Mouse (Mus musculus): ENCODE data around the gene Map7d1. TPM values are rescaled to one million over a fixed set of nuclear protein-coding genes. Genes with fewer than 3 reads are reported as not detected.

Map7d1 gene
- polyA plus RNA-seq, 1 experiment from 2014 or later: 85.3 TPM

GRCm38 (mm10) chr4:126252411-126253237 is 3.5 kb downstream of the Map7d1 start:
- H3K27ac ChIP-seq (replicated peaks; ENCODE audit: low read depth, low read length): peak overlapping the region; percentile 60
- H3K36me3 ChIP-seq (ENCODE audit: control insufficient read depth, insufficient read depth, low read length): 0 out of 2 replicates have a peak, but pooled peaks cover 2% of the 10 kb centered on the region
- ATAC-seq (ENCODE audit: low FRiP score, low TSS enrichment) (no peak), DNase-seq (no peak)
- H3K9me3 ChIP-seq (ENCODE audit: control insufficient read depth, low read length): no peaks in the 10 kb centered on the region
- H3K4me1 ChIP-seq (ENCODE audit: control insufficient read depth, insufficient read depth, low read length): peaks cover 64% of the 10 kb centered on the region
- peak overlapping the region; percentile 29 for H3K4me2 ChIP-seq (ENCODE audit: low read length)
- WGBS: 66% methylated on average over 17 of the region's 17 CpGs
- peak overlapping the region; percentile 16; the same call in 1 of the 2 replicates for H3K9ac ChIP-seq (replicated peaks; ENCODE audit: low read length)
- 0 out of 2 replicates have a peak overlapping the region, but pooled peaks have one; percentile 3 for H3K4me3 ChIP-seq (replicated peaks; ENCODE audit: low read depth, low read length)
- no peaks in the 10 kb centered on the region for H3K27me3 ChIP-seq (ENCODE audit: control insufficient read depth, insufficient read depth, low read length)

DNA sequence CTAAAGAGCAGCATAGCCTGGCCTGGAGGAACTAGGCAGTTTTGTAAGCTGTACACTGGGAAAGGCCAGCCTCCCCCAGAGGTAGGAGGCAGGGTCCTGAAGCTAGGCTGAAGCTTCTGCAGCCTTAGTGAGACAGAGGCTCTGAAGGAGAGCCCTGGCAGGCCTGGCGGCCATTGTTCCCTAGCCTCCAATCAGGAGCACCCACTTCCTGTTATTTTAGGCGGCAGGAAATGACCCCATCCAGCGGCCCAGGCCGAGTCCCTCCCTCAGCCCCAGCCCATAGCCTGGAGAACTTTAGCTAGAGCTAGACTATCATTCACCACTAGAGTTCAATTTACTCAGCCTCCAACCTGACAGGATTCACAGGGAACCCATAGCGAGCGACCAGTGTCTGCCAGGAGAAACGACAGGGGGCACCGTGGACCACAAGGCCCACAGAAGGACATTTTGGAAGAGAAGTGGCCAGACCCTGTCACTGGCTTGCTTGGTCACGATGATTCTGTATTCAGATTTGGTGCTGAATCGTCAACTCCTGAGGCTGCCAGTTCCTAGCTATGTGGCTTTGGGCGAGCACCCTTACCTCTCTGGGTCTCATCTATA is 4.4 kb downstream of the Map7d1 start:
- peaks cover 57% of the 10 kb centered on the region for H3K4me1 ChIP-seq (ENCODE audit: control insufficient read depth, insufficient read depth, low read length)
- H3K36me3 ChIP-seq (ENCODE audit: control insufficient read depth, insufficient read depth, low read length): 0 out of 2 replicates have a peak, but pooled peaks cover 5% of the 10 kb centered on the region
- ATAC-seq (ENCODE audit: low FRiP score, low TSS enrichment) (no peak), DNase-seq (no peak)
- no peak overlapping the region; the same call in 1 of the 2 replicates for H3K9ac ChIP-seq (replicated peaks; ENCODE audit: low read length)
- no peaks in the 10 kb centered on the region for H3K9me3 ChIP-seq (ENCODE audit: control insufficient read depth, low read length)
- H3K4me3 ChIP-seq (replicated peaks; ENCODE audit: low read depth, low read length): no peak overlapping the region
- peak overlapping the region; percentile 20 for H3K4me2 ChIP-seq (ENCODE audit: low read length)
- no peaks in the 10 kb centered on the region for H3K27me3 ChIP-seq (ENCODE audit: control insufficient read depth, insufficient read depth, low read length)
- 70% methylated on average over 11 of the region's 11 CpGs for WGBS
- peak overlapping the region; percentile 1; the same call in 1 of the 2 replicates for H3K27ac ChIP-seq (replicated peaks; ENCODE audit: low read depth, low read length)

DNA sequence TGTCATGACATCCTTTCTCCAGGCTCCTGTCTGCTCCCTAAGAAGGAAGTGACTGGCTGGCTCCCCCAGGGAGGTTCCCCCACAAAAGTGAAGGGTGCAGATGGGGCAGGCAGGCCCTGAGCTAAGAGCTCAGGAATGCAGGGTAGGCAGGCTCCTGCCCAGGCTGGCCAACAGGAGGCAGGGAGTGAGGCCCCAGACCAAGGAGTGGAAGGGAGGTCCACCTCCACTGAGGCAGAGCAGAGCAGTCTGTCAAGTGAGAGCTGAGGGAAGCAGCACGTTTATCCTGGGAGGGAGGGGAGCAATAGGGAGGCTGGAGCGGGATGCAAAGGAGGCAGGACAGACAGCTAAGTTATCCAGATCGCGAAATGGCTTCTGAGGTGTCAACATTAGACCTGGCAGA is 5.5 kb downstream of the Map7d1 start:
- Histone ChIP-seq H3K27ac (replicated peaks; ENCODE audit: low read depth, low read length) (no peak overlapping the region), H3K9me3 (ENCODE audit: control insufficient read depth, low read length) (no peaks in the 10 kb centered on the region), H3K4me3 (replicated peaks; ENCODE audit: low read depth, low read length) (no peak overlapping the region), H3K36me3 (ENCODE audit: control insufficient read depth, insufficient read depth, low read length) (peaks cover 10% of the 10 kb centered on the region; the same call in 1 of the 2 replicates), H3K4me1 (ENCODE audit: control insufficient read depth, insufficient read depth, low read length) (peaks cover 57% of the 10 kb centered on the region), H3K9ac (replicated peaks; ENCODE audit: low read length) (no peak overlapping the region), H3K4me2 (ENCODE audit: low read length) (no peak overlapping the region), H3K27me3 (ENCODE audit: control insufficient read depth, insufficient read depth, low read length) (no peaks in the 10 kb centered on the region)
- 55% methylated on average over 4 of the region's 4 CpGs for WGBS
- ATAC-seq (ENCODE audit: low FRiP score, low TSS enrichment) (no peak), DNase-seq (no peak)

GRCm38 (mm10) chr4:126248261-126248868 is 7.8 kb downstream of the Map7d1 start:
- H3K4me2 ChIP-seq (ENCODE audit: low read length): peak overlapping the region; percentile 35
- peak; percentile 64 for DNase-seq

GRCm38 (mm10) chr4:126246202-126246889 is 9.8 kb downstream of the Map7d1 start:
- ATAC-seq (ENCODE audit: low FRiP score, low TSS enrichment) (no peak), DNase-seq (no peak)
- no peaks in the 10 kb centered on the region for H3K9me3 ChIP-seq (ENCODE audit: control insufficient read depth, low read length)
- peaks cover 29% of the 10 kb centered on the region for H3K36me3 ChIP-seq (ENCODE audit: control insufficient read depth, insufficient read depth, low read length)
- H3K27me3 ChIP-seq (ENCODE audit: control insufficient read depth, insufficient read depth, low read length): no peaks in the 10 kb centered on the region
- H3K27ac ChIP-seq (replicated peaks; ENCODE audit: low read depth, low read length): no peak overlapping the region
- no peak overlapping the region for H3K9ac ChIP-seq (replicated peaks; ENCODE audit: low read length)
- 84% methylated on average over 13 of the region's 13 CpGs for WGBS
- H3K4me2 ChIP-seq (ENCODE audit: low read length): no peak overlapping the region
- no peak overlapping the region for H3K4me3 ChIP-seq (replicated peaks; ENCODE audit: low read depth, low read length)
- peaks cover 23% of the 10 kb centered on the region for H3K4me1 ChIP-seq (ENCODE audit: control insufficient read depth, insufficient read depth, low read length)

More at GRCm38 (mm10) chr4:126248261-126248868, 7.8 kb downstream of the Map7d1 start:
- 7% methylated on average over 11 of the region's 11 CpGs for WGBS
- Histone ChIP-seq H3K4me3 (replicated peaks; ENCODE audit: low read depth, low read length) (no peak overlapping the region), H3K27ac (replicated peaks; ENCODE audit: low read depth, low read length) (peak overlapping the region; percentile 80), H3K36me3 (ENCODE audit: control insufficient read depth, insufficient read depth, low read length) (peaks cover 13% of the 10 kb centered on the region; the same call in 1 of the 2 replicates), H3K9me3 (ENCODE audit: control insufficient read depth, low read length) (no peaks in the 10 kb centered on the region), H3K27me3 (ENCODE audit: control insufficient read depth, insufficient read depth, low read length) (no peaks in the 10 kb centered on the region), H3K9ac (replicated peaks; ENCODE audit: low read length) (peak overlapping the region; percentile 49), H3K4me1 (ENCODE audit: control insufficient read depth, insufficient read depth, low read length) (peaks cover 42% of the 10 kb centered on the region)
- ATAC-seq (ENCODE audit: low FRiP score, low TSS enrichment): no peak; the same call in 1 of the 2 replicates

- 92% methylated on average over 6 of the region's 6 CpGs for WGBS
Observed at GRCm38 (mm10) chr4:126242510-126242909, 13.6 kb downstream of the Map7d1 start.

GRCm38 (mm10) chr4:126241956-126242355 is 14.2 kb downstream of the Map7d1 start:
- DNase-seq (no peak), ATAC-seq (ENCODE audit: low FRiP score, low TSS enrichment) (no peak)
- no peak overlapping the region for H3K27ac ChIP-seq (replicated peaks; ENCODE audit: low read depth, low read length)
- H3K9me3 ChIP-seq (ENCODE audit: control insufficient read depth, low read length): no peaks in the 10 kb centered on the region
- no peak overlapping the region for H3K9ac ChIP-seq (replicated peaks; ENCODE audit: low read length)
- no peaks in the 10 kb centered on the region for H3K27me3 ChIP-seq (ENCODE audit: control insufficient read depth, insufficient read depth, low read length)
- no peak overlapping the region for H3K4me2 ChIP-seq (ENCODE audit: low read length)
- 49% methylated on average over 9 of the region's 9 CpGs for WGBS
- no peak overlapping the region for H3K4me3 ChIP-seq (replicated peaks; ENCODE audit: low read depth, low read length)
- H3K4me1 ChIP-seq (ENCODE audit: control insufficient read depth, insufficient read depth, low read length): no peaks in the 10 kb centered on the region
- peaks cover 68% of the 10 kb centered on the region for H3K36me3 ChIP-seq (ENCODE audit: control insufficient read depth, insufficient read depth, low read length)

More at GRCm38 (mm10) chr4:126242510-126242909, 13.6 kb downstream of the Map7d1 start:
- Histone ChIP-seq H3K27ac (replicated peaks; ENCODE audit: low read depth, low read length) (no peak overlapping the region), H3K36me3 (ENCODE audit: control insufficient read depth, insufficient read depth, low read length) (peaks cover 64% of the 10 kb centered on the region), H3K27me3 (ENCODE audit: control insufficient read depth, insufficient read depth, low read length) (no peaks in the 10 kb centered on the region), H3K4me2 (ENCODE audit: low read length) (no peak overlapping the region), H3K4me3 (replicated peaks; ENCODE audit: low read depth, low read length) (no peak overlapping the region), H3K9me3 (ENCODE audit: control insufficient read depth, low read length) (no peaks in the 10 kb centered on the region), H3K9ac (replicated peaks; ENCODE audit: low read length) (no peak overlapping the region), H3K4me1 (ENCODE audit: control insufficient read depth, insufficient read depth, low read length) (no peaks in the 10 kb centered on the region)
- no peak for DNase-seq
- ATAC-seq (ENCODE audit: low FRiP score, low TSS enrichment): no peak

- peaks cover 80% of the 10 kb centered on the region for H3K36me3 ChIP-seq (ENCODE audit: control insufficient read depth, insufficient read depth, low read length)
- no peak for ATAC-seq (ENCODE audit: low FRiP score, low TSS enrichment)
- H3K9me3 ChIP-seq (ENCODE audit: control insufficient read depth, low read length): no peaks in the 10 kb centered on the region
- no peak overlapping the region for H3K4me2 ChIP-seq (ENCODE audit: low read length)
- H3K27ac ChIP-seq (replicated peaks; ENCODE audit: low read depth, low read length): no peak overlapping the region
- 90% methylated on average over 13 of the region's 13 CpGs for WGBS
- no peaks in the 10 kb centered on the region for H3K27me3 ChIP-seq (ENCODE audit: control insufficient read depth, insufficient read depth, low read length)
- no peaks in the 10 kb centered on the region for H3K4me1 ChIP-seq (ENCODE audit: control insufficient read depth, insufficient read depth, low read length)
- H3K9ac ChIP-seq (replicated peaks; ENCODE audit: low read length): no peak overlapping the region
- H3K4me3 ChIP-seq (replicated peaks; ENCODE audit: low read depth, low read length): no peak overlapping the region
- no peak for DNase-seq
Observed at GRCm38 (mm10) chr4:126239862-126240475, 16.2 kb downstream of the Map7d1 start.

Measured in midbrain, embryonic 14.5 days (tissue).